In the genomic region with DNA sequence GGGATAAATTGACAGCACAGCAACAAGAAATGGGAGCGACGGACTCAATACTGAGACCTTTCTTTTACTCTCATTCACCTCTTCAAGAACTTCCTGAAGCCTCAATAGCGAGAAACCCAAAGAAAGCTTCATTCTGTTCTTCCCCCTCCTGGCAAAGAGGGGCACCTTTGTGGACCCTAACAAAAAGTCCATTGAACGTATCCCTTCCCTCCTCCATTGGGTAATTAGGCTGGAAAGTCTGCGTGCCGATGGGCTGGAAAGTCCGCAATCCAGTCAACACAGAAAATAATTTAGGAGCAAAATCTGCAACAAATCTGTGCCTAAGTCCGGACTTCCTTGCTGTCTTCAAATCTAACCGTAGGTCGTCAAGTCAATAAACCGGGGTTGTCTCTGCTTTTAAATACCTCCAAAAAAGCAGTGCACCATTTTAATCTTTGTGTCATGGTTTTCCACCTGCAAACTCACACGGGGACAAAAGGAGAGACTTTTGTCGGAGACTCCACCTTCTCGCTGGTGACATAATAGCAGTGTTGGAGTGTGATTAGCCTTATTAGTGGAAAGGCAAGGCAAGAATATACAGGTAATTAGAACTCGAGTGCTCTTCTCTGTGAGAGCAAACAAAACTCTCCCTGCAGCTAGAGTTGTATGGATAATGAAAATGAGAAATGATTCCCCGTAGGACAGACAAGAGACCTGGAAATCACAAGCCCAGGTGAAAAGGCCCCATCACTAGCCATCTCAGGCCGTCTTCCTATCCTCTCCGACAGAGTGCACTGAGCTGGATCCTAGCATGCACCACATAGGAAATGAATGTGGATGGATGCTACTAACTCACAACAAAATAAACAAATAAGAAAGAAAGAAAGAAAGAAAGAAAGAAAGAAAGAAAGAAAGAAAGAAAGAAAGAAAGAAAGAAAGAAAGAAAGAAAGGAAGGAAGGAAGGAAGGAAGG, we compare ENCODE assay signal across 28 mouse cellular contexts. TPM values are rescaled to one million over a fixed set of nuclear protein-coding genes. Genes with fewer than 3 reads are reported as not detected.
A peak's percentile ranks its signal among the peaks of the same experiment; 100 is the strongest.
DNase-seq lines count a peak whose midpoint lies in the region; ATAC-seq and TF ChIP-seq lines count a peak whose summit lies in the region.
"Had no signal": no experiment of that assay in that cellular context is flagged by ENCODE, and none has a peak within 500 bp of the region (broad histone marks: within the 10 kb centered on the region; RNA-seq: fewer than 3 reads in every experiment).

No protein-coding gene starts in this region.

- H3K9ac ChIP-seq in forebrain, embryonic 11.5 days (ENCODE audit: low read length): no peak overlapping the region
- H3K9ac ChIP-seq in forebrain, embryonic 14.5 days (ENCODE audit: low read length): no peak overlapping the region
- H3K9ac ChIP-seq in intestine, embryonic 16.5 days (ENCODE audit: low read depth, low read length): no peak overlapping the region
- H3K9ac ChIP-seq: embryonic facial prominence, embryonic 12.5 days; embryonic facial prominence, embryonic 15.5 days; heart, embryonic 13.5 days; hindbrain, embryonic 14.5 days had no signal

- H3K27me3 ChIP-seq in forebrain, embryonic 11.5 days (ENCODE audit: control insufficient read depth, insufficient read depth, low read length): no peaks in the 10 kb centered on the region
- no peaks in the 10 kb centered on the region for H3K27me3 ChIP-seq in forebrain, embryonic 14.5 days (replicated peaks; ENCODE audit: control insufficient read depth, insufficient read depth, low read length)
- H3K27me3 ChIP-seq in intestine, embryonic 16.5 days (replicated peaks; ENCODE audit: control insufficient read depth, insufficient read depth, low read length): no peaks in the 10 kb centered on the region
- H3K27me3 ChIP-seq: embryonic facial prominence, embryonic 12.5 days; embryonic facial prominence, embryonic 15.5 days; heart, embryonic 13.5 days had no signal

- TF ChIP-seq POLR2A in brain, embryonic 14.5 days (IDR thresholded peaks at IDR 0.05; ENCODE audit: borderline replicate concordance, extremely low read depth, insufficient read depth, insufficient read length, poor library complexity, severe bottlenecking): no peak

- H3K4me3 ChIP-seq in forebrain, embryonic 11.5 days (ENCODE audit: low read depth, low read length): no peak overlapping the region
- no peak overlapping the region for H3K4me3 ChIP-seq in forebrain, embryonic 14.5 days (ENCODE audit: low read depth, low read length)
- no peak overlapping the region for H3K4me3 ChIP-seq in intestine, embryonic 16.5 days (ENCODE audit: low read length)
- H3K4me3 ChIP-seq: embryonic facial prominence, embryonic 12.5 days; embryonic facial prominence, embryonic 15.5 days; heart, adult 2 months; heart, embryonic 10.5 days; heart, embryonic 13.5 days had no signal

- peak; percentile 68 for ATAC-seq in forebrain, embryonic 11.5 days (replicated peaks; ENCODE audit: low FRiP score)
- no peak for ATAC-seq in forebrain, embryonic 14.5 days
- no peak for ATAC-seq in intestine, embryonic 16.5 days
- ATAC-seq: CD4-positive, CD25-positive, alpha-beta regulatory T cell, adult 4 months; hindbrain, postnatal 0 days; inflammation-experienced regulatory T-cells, adult 6 months; intestine, postnatal 0 days had no signal

- H3K4me1 ChIP-seq in forebrain, embryonic 11.5 days (replicated peaks; ENCODE audit: control insufficient read depth, insufficient read depth, low read length): peaks cover 2% of the 10 kb centered on the region; the same call in 1 of the 2 replicates
- H3K4me1 ChIP-seq in forebrain, embryonic 14.5 days (ENCODE audit: control insufficient read depth, insufficient read depth, low read length): peaks cover 7% of the 10 kb centered on the region
- H3K4me1 ChIP-seq in intestine, embryonic 16.5 days (ENCODE audit: control insufficient read depth, insufficient read depth, low read length): peaks cover 4% of the 10 kb centered on the region; the same call in 1 of the 2 replicates

- H3K9me3 ChIP-seq in forebrain, embryonic 11.5 days (ENCODE audit: control insufficient read depth, low read length): no peaks in the 10 kb centered on the region; the same call in 1 of the 2 replicates
- H3K9me3 ChIP-seq in forebrain, embryonic 14.5 days (replicated peaks; ENCODE audit: control insufficient read depth, low read length): no peaks in the 10 kb centered on the region
- H3K9me3 ChIP-seq in intestine, embryonic 16.5 days (ENCODE audit: control insufficient read depth, low read length): no peaks in the 10 kb centered on the region
- H3K9me3 ChIP-seq: embryonic facial prominence, embryonic 12.5 days; embryonic facial prominence, embryonic 15.5 days; heart, embryonic 10.5 days; heart, embryonic 13.5 days had no signal

- 0 out of 2 replicates have a peak overlapping the region, but pooled peaks have one; percentile 50 for H3K27ac ChIP-seq in forebrain, embryonic 11.5 days (ENCODE audit: low read depth, low read length)
- no peak overlapping the region for H3K27ac ChIP-seq in forebrain, embryonic 14.5 days (ENCODE audit: low read depth, low read length)
- no peak overlapping the region for H3K27ac ChIP-seq in intestine, embryonic 16.5 days (ENCODE audit: low read length)
- H3K27ac ChIP-seq: embryonic facial prominence, embryonic 12.5 days; embryonic facial prominence, embryonic 15.5 days; heart, adult 2 months; heart, embryonic 10.5 days; heart, embryonic 13.5 days; hindbrain, embryonic 14.5 days; hindbrain, postnatal 0 days had no signal

- H3K4me2 ChIP-seq in forebrain, embryonic 11.5 days (ENCODE audit: low read depth, low read length, severe bottlenecking): peak overlapping the region; percentile 5; the same call in 1 of the 2 replicates
- peak overlapping the region; percentile 26; the same call in 1 of the 2 replicates for H3K4me2 ChIP-seq in forebrain, embryonic 14.5 days (ENCODE audit: low read length)
- H3K4me2 ChIP-seq in intestine, embryonic 16.5 days (ENCODE audit: low read depth, low read length): no peak overlapping the region
- H3K4me2 ChIP-seq: embryonic facial prominence, embryonic 12.5 days; embryonic facial prominence, embryonic 15.5 days; heart, embryonic 13.5 days; hindbrain, embryonic 14.5 days had no signal

- DNase-seq in brain, embryonic 14.5 days (ENCODE audit: low read depth): peak; percentile 69
- DNase-seq in forebrain, embryonic 11.5 days (ENCODE audit: low spot score): peak; percentile 57
- DNase-seq in forebrain, embryonic 14.5 days (ENCODE audit: low spot score): peak; percentile 37
- DNase-seq in kidney, adult 8-10 months: no peak
- DNase-seq in layer of hippocampus, adult 9-10 months (ENCODE audit: low spot score): no peak
- DNase-seq: adrenal gland, adult 8-10 months; adrenal gland, postnatal 25 days; cerebellum, adult 11 months; cerebellum, adult 2 months; cerebellum, adult 9-11 months; cerebellum, postnatal 25 days; gastrocnemius, postnatal 10 days; gastrocnemius, postnatal 36 days; heart, adult 2 months; heart, postnatal 14 days; heart, postnatal 4 days had no signal

- no peaks in the 10 kb centered on the region for H3K36me3 ChIP-seq in forebrain, embryonic 11.5 days (ENCODE audit: control insufficient read depth, insufficient read depth, low read length)
- H3K36me3 ChIP-seq in forebrain, embryonic 14.5 days (ENCODE audit: control insufficient read depth, insufficient read depth, low read length): no peaks in the 10 kb centered on the region
- H3K36me3 ChIP-seq in intestine, embryonic 16.5 days (ENCODE audit: control insufficient read depth, insufficient read depth, low read length): no peaks in the 10 kb centered on the region
- H3K36me3 ChIP-seq: embryonic facial prominence, embryonic 12.5 days; embryonic facial prominence, embryonic 15.5 days had no signal

- WGBS in forebrain, embryonic 11.5 days: 32% methylated on average over 18 of the region's 18 CpGs
- WGBS in forebrain, embryonic 14.5 days: 8% methylated on average over 18 of the region's 18 CpGs
- WGBS in intestine, embryonic 16.5 days: 83% methylated on average over 18 of the region's 18 CpGs

- TF ChIP-seq CTCF in brain, embryonic 14.5 days (IDR thresholded peaks at IDR 0.05; ENCODE audit: borderline replicate concordance, extremely low read depth, insufficient read depth, insufficient read length): no peak

RNA-seq across cellular contexts. Expression of gene Gm17409, which starts 24.0 kb away (rescaled TPM):
- not detected in 2 replicates for polyA plus RNA-seq in brain, embryonic 14.5 days (2012; rRNA removed)
- not detected in 2 replicates for polyA plus RNA-seq in forebrain, embryonic 11.5 days (2014; fragmentation: Nextera tagmentation; extraction: Ambion mirVana)
- polyA plus RNA-seq in forebrain, embryonic 14.5 days (2014; fragmentation: Nextera tagmentation; extraction: Ambion mirVana): not detected in 2 replicates
- 0.13 TPM in 1 of 2 replicates, not detected in the other for polyA plus RNA-seq in intestine, embryonic 16.5 days (2015; fragmentation: Nextera tagmentation; extraction: Ambion mirVana)
- polyA plus RNA-seq: CD4-positive, CD25-positive, alpha-beta regulatory T cell, adult 4 months; cerebellum, adult 2 months; embryonic facial prominence, embryonic 12.5 days; embryonic facial prominence, embryonic 15.5 days; heart, adult 2 months; heart, embryonic 10.5 days; heart, embryonic 16.5 days; hindbrain, embryonic 11.5 days; hindbrain, embryonic 14.5 days; hindbrain, postnatal 0 days; inflammation-experienced regulatory T-cells, adult 6 months; intestine, postnatal 0 days had no signal

Comparison
In these comparisons a context has a peak if more than half of its experiments do, and no peak if none do; other contexts are left out.
1. DNase-seq: peak in brain, embryonic 14.5 days (single experiment), forebrain, embryonic 11.5 days (single experiment) and forebrain, embryonic 14.5 days (single experiment); none in kidney, adult 8-10 months (0 of 2) and layer of hippocampus, adult 9-10 months (single experiment).